ENCODE assay signal across 23 mouse cellular contexts in genomic region chr2:3889381-3889780, GRCm38 (mm10).
DNase-seq lines count a peak whose midpoint lies in the region; ATAC-seq and TF ChIP-seq lines count a peak whose summit lies in the region.
"Had no signal": no experiment of that assay in that cellular context is flagged by ENCODE, and none has a peak within 500 bp of the region (broad histone marks: within the 10 kb centered on the region; RNA-seq: fewer than 3 reads in every experiment).

No protein-coding gene starts in this region.

- H3K27me3 ChIP-seq in forebrain, embryonic 14.5 days (replicated peaks; ENCODE audit: control insufficient read depth, insufficient read depth, low read length): no peaks in the 10 kb centered on the region
- H3K27me3 ChIP-seq in forebrain, embryonic 15.5 days: no peaks in the 10 kb centered on the region
- no peaks in the 10 kb centered on the region for H3K27me3 ChIP-seq in forebrain, postnatal 0 days (ENCODE audit: insufficient read depth, low read length)
- H3K27me3 ChIP-seq in forebrain, embryonic 11.5 days (ENCODE audit: control insufficient read depth, insufficient read depth, low read length): peaks cover 3% of the 10 kb centered on the region; the same call in 1 of the 2 replicates
- H3K27me3 ChIP-seq in midbrain, embryonic 11.5 days (ENCODE audit: control insufficient read depth, insufficient read depth, low read length): no peaks in the 10 kb centered on the region
- H3K27me3 ChIP-seq in midbrain, embryonic 15.5 days (replicated peaks): no peaks in the 10 kb centered on the region
- H3K27me3 ChIP-seq: CH12.LX had no signal

- ATAC-seq in forebrain, embryonic 14.5 days: no peak
- ATAC-seq in forebrain, embryonic 15.5 days (replicated peaks): no peak
- no peak for ATAC-seq in forebrain, postnatal 0 days
- ATAC-seq in forebrain, embryonic 11.5 days (replicated peaks; ENCODE audit: low FRiP score): no peak
- ATAC-seq in midbrain, embryonic 11.5 days (ENCODE audit: low FRiP score): no peak
- ATAC-seq in midbrain, embryonic 15.5 days (replicated peaks): no peak
- ATAC-seq: activated CD4-positive, CD25-positive, alpha-beta regulatory T cell, adult 4 months; CD4-positive, CD25-positive, alpha-beta regulatory T cell, adult 4 months; Patski had no signal

- no peak for TF ChIP-seq POLR2A in brain, embryonic 14.5 days (IDR thresholded peaks at IDR 0.05; ENCODE audit: borderline replicate concordance, extremely low read depth, insufficient read depth, insufficient read length, poor library complexity, severe bottlenecking)

- peaks cover 15% of the 10 kb centered on the region for H3K4me1 ChIP-seq in forebrain, embryonic 14.5 days (ENCODE audit: control insufficient read depth, insufficient read depth, low read length)
- peaks cover 24% of the 10 kb centered on the region for H3K4me1 ChIP-seq in forebrain, embryonic 15.5 days
- peaks cover 13% of the 10 kb centered on the region; the same call in 1 of the 2 replicates for H3K4me1 ChIP-seq in forebrain, postnatal 0 days (ENCODE audit: insufficient read depth)
- H3K4me1 ChIP-seq in forebrain, embryonic 11.5 days (replicated peaks; ENCODE audit: control insufficient read depth, insufficient read depth, low read length): peaks cover 2% of the 10 kb centered on the region; the same call in 1 of the 2 replicates
- H3K4me1 ChIP-seq in midbrain, embryonic 11.5 days (ENCODE audit: control insufficient read depth, insufficient read depth, low read length): peaks cover 5% of the 10 kb centered on the region; the same call in 1 of the 2 replicates
- H3K4me1 ChIP-seq in midbrain, embryonic 15.5 days: peaks cover 7% of the 10 kb centered on the region

- TF ChIP-seq CTCF in forebrain, postnatal 0 days (IDR thresholded peaks at IDR 0.05; ENCODE audit: low read depth): no peak
- TF ChIP-seq CTCF in brain, embryonic 14.5 days (IDR thresholded peaks at IDR 0.05; ENCODE audit: borderline replicate concordance, extremely low read depth, insufficient read depth, insufficient read length): no peak

- no peak overlapping the region for H3K27ac ChIP-seq in forebrain, embryonic 14.5 days (ENCODE audit: low read depth, low read length)
- no peak overlapping the region for H3K27ac ChIP-seq in forebrain, embryonic 15.5 days (replicated peaks)
- H3K27ac ChIP-seq in forebrain, postnatal 0 days (ENCODE audit: low read depth, low read length): no peak overlapping the region
- H3K27ac ChIP-seq in forebrain, embryonic 11.5 days (ENCODE audit: low read depth, low read length): no peak overlapping the region
- H3K27ac ChIP-seq in midbrain, embryonic 11.5 days (ENCODE audit: low read depth, low read length): no peak overlapping the region
- no peak overlapping the region for H3K27ac ChIP-seq in midbrain, embryonic 15.5 days

- no peak overlapping the region for H3K4me2 ChIP-seq in forebrain, embryonic 14.5 days (ENCODE audit: low read length)
- no peak overlapping the region for H3K4me2 ChIP-seq in forebrain, embryonic 15.5 days (replicated peaks)
- H3K4me2 ChIP-seq in forebrain, postnatal 0 days (ENCODE audit: low read depth): no peak overlapping the region
- H3K4me2 ChIP-seq in forebrain, embryonic 11.5 days (ENCODE audit: low read depth, low read length, severe bottlenecking): no peak overlapping the region
- H3K4me2 ChIP-seq in midbrain, embryonic 11.5 days: no peak overlapping the region
- H3K4me2 ChIP-seq in midbrain, embryonic 15.5 days: no peak overlapping the region

- peak; percentile 57 for DNase-seq in forebrain, embryonic 14.5 days (ENCODE audit: low spot score)
- peak; percentile 6 for DNase-seq in forebrain, postnatal 0 days
- DNase-seq in forebrain, embryonic 11.5 days (ENCODE audit: low spot score): no peak
- peak; percentile 82 for DNase-seq in midbrain, embryonic 11.5 days (ENCODE audit: low spot score, missing footprints)
- DNase-seq in brain, embryonic 14.5 days (ENCODE audit: low read depth): peak; percentile 61
- DNase-seq in lung, postnatal 10 days: no peak
- DNase-seq: adrenal gland, adult 2 months; adrenal gland, adult 8-10 months; adrenal gland, postnatal 10 days; adrenal gland, postnatal 14 days; adrenal gland, postnatal 25 days; adrenal gland, postnatal 36 days; B cell, adult 2 months; cerebellum, adult 11 months; cerebellum, adult 11-12 months; cerebellum, adult 18-20 months had no signal

- H3K9me3 ChIP-seq in forebrain, embryonic 14.5 days (replicated peaks; ENCODE audit: control insufficient read depth, low read length): no peaks in the 10 kb centered on the region
- H3K9me3 ChIP-seq in forebrain, embryonic 15.5 days: no peaks in the 10 kb centered on the region
- no peaks in the 10 kb centered on the region for H3K9me3 ChIP-seq in forebrain, postnatal 0 days (ENCODE audit: low read length)
- H3K9me3 ChIP-seq in forebrain, embryonic 11.5 days (ENCODE audit: control insufficient read depth, low read length): no peaks in the 10 kb centered on the region
- H3K9me3 ChIP-seq in midbrain, embryonic 11.5 days (ENCODE audit: control insufficient read depth, low read length): no peaks in the 10 kb centered on the region
- no peaks in the 10 kb centered on the region for H3K9me3 ChIP-seq in midbrain, embryonic 15.5 days
- H3K9me3 ChIP-seq: G1E had no signal

- H3K36me3 ChIP-seq in forebrain, embryonic 14.5 days (ENCODE audit: control insufficient read depth, insufficient read depth, low read length): no peaks in the 10 kb centered on the region
- no peaks in the 10 kb centered on the region for H3K36me3 ChIP-seq in forebrain, embryonic 15.5 days
- H3K36me3 ChIP-seq in forebrain, postnatal 0 days (ENCODE audit: insufficient read depth): no peaks in the 10 kb centered on the region
- no peaks in the 10 kb centered on the region for H3K36me3 ChIP-seq in forebrain, embryonic 11.5 days (ENCODE audit: control insufficient read depth, insufficient read depth, low read length)
- H3K36me3 ChIP-seq in midbrain, embryonic 11.5 days (ENCODE audit: control insufficient read depth, insufficient read depth, low read length): no peaks in the 10 kb centered on the region
- H3K36me3 ChIP-seq in midbrain, embryonic 15.5 days (replicated peaks): no peaks in the 10 kb centered on the region
- H3K36me3 ChIP-seq: G1E had no signal

- no peak overlapping the region for H3K4me3 ChIP-seq in forebrain, embryonic 14.5 days (ENCODE audit: low read depth, low read length)
- H3K4me3 ChIP-seq in forebrain, embryonic 15.5 days: no peak overlapping the region
- no peak overlapping the region for H3K4me3 ChIP-seq in forebrain, postnatal 0 days (ENCODE audit: low read depth, low read length)
- H3K4me3 ChIP-seq in forebrain, embryonic 11.5 days (ENCODE audit: low read depth, low read length): no peak overlapping the region
- no peak overlapping the region for H3K4me3 ChIP-seq in midbrain, embryonic 11.5 days (ENCODE audit: low read depth, low read length)
- H3K4me3 ChIP-seq in midbrain, embryonic 15.5 days: no peak overlapping the region

- WGBS in forebrain, embryonic 14.5 days: 27% methylated on average over 3 of the region's 3 CpGs
- WGBS in forebrain, embryonic 15.5 days: 27% methylated on average over 3 of the region's 3 CpGs
- 35% methylated on average over 3 of the region's 3 CpGs for WGBS in forebrain, postnatal 0 days
- WGBS in forebrain, embryonic 11.5 days: 55% methylated on average over 3 of the region's 3 CpGs
- WGBS in midbrain, embryonic 11.5 days: 83% methylated on average over 3 of the region's 3 CpGs
- 68% methylated on average over 3 of the region's 3 CpGs for WGBS in midbrain, embryonic 15.5 days

- no peak overlapping the region for H3K9ac ChIP-seq in forebrain, embryonic 14.5 days (ENCODE audit: low read length)
- no peak overlapping the region for H3K9ac ChIP-seq in forebrain, embryonic 15.5 days (replicated peaks)
- no peak overlapping the region for H3K9ac ChIP-seq in forebrain, postnatal 0 days
- no peak overlapping the region for H3K9ac ChIP-seq in forebrain, embryonic 11.5 days (ENCODE audit: low read length)
- H3K9ac ChIP-seq in midbrain, embryonic 11.5 days (ENCODE audit: low read length): no peak overlapping the region
- no peak overlapping the region for H3K9ac ChIP-seq in midbrain, embryonic 15.5 days

Comparison
In these comparisons a context has a peak if more than half of its experiments do, and no peak if none do; other contexts are left out.
1. DNase-seq: peak in forebrain, embryonic 14.5 days (single experiment), forebrain, postnatal 0 days (single experiment), midbrain, embryonic 11.5 days (single experiment) and brain, embryonic 14.5 days (single experiment); none in forebrain, embryonic 11.5 days (single experiment) and lung, postnatal 10 days (single experiment).